Mouse (Mus musculus) G1E (cell line): ENCODE measurements around the gene Sdhaf3.

Experiments used
- CTCF ChIP-seq: IDR thresholded peaks from 2 replicates; pipeline ENCODE4 v1.5.1; 2012; ENCODE audit warnings: low read depth, low read length, inconsistent platforms, mixed read lengths
- GATA1 ChIP-seq: IDR thresholded peaks from 2 replicates; pipeline ENCODE4 v1.6.1; 2012; ENCODE audit warnings: borderline replicate concordance, low read length, inconsistent platforms, mixed read lengths
- TAL1 ChIP-seq: conservative IDR thresholded peaks from 2 replicates; pipeline ENCODE4 v1.6.1; 2012; ENCODE audit warnings: low read depth, low read length, inconsistent platforms, mixed read lengths

GRCm38 (mm10) chr6:7082467-7083259 is 126.9 kb downstream of the Sdhaf3 start:
- no peak for TF ChIP-seq CTCF
- TF ChIP-seq GATA1 = no peak
- TF ChIP-seq TAL1 = no peak
